Mouse (Mus musculus): ENCODE measurements around the gene Sirt2.

Gene Sirt2

DNA sequence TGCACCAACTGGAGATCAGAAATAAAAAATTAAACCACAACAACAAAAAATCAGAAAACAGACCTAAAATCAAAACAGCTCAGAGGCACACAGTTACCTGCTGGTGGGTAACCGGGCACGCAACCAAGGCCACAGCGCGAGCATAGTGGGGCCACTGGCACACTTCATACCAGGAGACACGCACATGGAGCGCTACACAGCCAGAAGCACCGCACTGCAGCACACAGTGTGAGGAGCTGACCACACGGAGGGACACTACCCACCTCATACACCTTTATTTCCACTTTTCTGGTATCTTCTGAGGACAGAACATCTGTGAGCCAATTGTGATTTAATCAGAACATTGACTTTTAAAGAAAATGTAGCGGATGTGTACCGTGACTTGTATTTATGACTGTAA lies 50.4 kb downstream of the Sirt2 start:
- DNase-seq (ENCODE audit: low spot score) = no peak

DNA sequence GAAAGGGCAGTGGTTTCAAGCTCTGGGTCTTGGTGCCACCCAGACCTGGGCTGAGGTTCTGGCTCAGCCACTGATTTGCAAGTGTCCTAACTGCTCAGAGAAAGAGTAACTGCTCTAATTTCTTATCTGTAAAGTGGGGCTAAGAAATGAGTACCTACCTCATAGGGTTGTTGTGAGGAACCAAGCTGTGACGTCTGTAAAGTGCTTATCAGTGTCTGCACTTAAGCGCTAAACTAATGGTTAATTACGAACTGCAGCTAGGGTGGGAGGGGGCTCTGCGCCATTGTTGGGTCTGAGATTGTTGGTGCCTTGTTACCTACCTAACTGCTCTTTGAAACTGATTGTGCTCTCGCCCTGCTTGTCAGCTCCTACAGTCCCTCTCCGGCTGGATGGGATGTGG lies 51.0 kb downstream of the Sirt2 start:
- DNase-seq (ENCODE audit: low spot score) = no peak

DNA sequence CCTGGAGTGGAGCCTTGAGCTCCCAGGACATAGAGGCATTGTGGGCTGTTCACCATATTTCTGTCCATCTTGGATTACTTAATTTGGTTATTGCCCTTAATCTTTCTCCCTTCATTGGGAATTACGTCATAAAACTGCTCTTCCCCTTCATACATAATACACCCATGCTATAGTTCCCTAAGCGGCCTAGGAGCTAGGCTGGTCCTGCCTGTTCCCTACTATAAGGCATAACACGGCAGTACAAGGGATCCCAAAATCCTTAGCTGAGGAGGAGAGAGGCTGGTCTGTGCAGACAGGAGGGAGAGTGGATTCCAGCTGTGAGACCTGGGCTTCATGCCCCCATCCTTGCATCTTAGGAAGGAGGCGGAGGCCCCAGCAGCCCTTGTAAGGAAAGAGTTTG lies 51.4 kb downstream of the Sirt2 start:
- no peak for DNase-seq (ENCODE audit: low spot score)

DNA sequence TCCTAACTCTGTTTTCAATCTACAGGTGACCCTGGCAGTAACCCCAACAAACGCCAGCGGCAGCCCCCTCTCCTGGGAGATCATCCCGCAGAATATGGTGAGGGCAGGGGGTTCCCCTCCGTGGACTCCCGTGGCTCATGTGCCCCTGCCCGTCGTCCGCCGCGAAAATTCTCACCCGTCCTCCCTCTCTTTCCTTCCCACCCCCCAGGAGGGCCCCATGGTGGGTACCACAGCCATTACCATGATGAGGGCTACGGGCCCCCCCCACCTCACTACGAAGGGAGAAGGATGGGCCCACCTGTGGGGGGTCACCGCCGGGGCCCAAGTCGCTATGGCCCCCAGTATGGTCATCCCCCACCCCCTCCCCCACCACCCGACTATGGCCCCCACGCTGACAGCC lies 51.9 kb downstream of the Sirt2 start:
- no peak for DNase-seq (ENCODE audit: low spot score)

DNA sequence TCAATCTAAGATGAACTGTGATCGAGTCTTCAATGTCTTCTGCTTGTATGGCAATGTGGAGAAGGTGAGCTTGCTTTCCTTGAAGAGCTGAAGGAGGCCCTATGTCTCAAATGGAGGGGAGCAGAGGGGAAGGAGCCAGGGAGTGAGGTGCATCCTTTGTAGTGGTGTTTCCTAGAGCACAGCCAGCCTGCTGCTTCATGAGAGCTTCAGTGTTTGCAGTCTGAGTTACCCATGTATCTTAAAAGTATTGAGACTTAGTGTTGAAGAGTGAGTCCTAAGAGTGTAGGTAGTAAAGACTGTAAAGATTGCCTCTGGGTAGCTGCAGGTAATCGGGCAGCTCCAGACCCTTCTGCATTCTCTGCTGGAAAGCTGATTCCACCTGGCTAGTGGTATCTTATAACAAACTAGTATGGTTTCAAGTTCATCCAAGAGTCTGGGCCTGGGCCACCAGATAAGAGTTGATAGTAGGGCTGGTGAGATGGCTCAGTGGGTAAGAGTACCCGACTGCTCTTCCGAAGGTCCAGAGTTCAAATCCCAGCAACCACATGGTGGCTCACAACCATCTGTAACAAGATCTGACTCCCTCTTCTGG lies 52.4 kb downstream of the Sirt2 start:
- no peak for DNase-seq (ENCODE audit: low spot score)

DNA sequence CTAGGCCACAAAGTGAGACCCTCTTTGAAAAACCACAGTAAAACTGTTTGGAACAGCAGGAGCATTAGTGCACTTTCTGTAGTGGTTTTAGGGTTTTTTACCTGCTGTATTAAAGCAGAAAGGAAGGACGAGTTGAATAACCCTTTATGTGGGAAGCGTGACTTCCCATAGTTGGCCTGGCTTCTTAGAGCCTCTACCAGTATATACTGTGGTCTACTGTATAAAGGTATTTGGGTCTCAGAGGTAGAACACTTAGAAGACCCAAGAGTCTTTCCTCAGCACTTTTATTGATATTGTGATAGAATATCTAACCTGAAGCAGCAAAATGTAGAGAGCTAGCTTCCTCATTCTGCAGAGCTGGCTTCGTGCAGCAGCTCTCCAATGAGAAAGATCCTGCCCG lies 53.0 kb downstream of the Sirt2 start:
- DNase-seq (ENCODE audit: low spot score) = no peak

DNA sequence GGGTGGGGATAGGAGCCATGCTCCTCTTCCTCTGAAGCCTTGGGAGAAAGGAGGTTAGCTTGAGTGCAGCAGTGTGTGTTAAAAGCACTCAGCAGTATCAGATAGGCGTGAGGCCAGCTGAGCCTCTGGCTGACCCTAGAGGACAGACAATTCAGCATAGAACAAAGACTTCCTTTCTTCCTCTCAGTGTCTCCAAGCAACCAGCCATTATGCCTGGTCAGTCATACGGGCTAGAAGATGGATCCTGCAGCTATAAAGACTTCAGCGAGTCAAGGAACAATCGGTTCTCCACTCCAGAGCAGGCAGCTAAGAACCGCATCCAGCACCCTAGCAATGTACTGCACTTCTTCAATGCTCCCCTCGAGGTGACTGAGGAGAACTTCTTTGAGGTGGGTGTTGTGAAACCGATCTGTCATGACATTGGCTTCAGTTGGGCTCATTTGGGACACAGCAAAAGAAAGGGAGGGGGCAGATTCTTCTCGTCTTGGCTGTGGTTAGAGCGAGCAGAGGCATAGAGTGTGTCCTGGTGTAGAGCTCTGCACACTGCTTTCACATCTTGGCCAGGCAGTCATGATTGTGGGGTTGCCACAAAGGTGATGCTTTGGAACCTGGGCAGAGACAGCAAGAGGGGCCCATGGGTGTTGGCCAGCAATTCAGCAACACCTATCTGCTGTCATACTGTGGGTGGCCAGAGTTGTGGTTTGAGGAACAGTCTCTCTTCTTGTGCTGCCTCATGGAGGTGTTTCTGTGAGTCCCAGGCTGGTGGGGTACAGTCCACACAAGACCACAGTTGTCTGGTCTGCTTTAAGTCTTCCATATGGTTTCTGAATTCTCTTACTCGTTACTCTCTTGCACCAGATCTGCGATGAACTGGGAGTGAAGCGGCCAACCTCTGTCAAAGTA lies 54.1 kb downstream of the Sirt2 start:
- DNase-seq (ENCODE audit: low spot score) = peak; percentile 44

DNA sequence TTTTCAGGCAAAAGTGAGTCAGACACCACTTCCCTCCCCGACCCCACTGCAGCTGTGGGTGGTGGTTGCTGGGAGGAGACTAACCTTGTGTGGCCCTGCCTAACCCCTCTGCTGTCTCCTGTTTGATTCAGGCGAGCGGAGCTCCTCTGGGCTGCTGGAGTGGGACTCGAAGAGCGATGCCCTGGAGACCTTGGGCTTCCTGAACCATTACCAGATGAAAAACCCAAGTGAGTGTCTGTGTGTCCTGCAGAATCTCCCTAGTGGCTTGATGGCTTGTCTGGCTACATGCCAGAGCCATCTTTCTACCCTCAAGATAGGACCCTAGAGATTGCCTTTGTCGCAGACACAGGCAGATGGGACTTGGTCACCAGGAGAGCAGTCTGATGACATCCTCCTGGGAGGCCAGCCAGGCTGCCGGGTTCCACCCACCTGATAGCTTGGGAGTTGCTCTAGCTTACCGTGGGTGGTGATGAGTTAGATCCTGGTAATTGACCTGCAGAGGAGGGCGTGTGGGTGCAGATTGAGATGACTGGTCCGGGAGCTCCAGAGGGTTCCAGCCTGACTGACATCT lies 54.8 kb downstream of the Sirt2 start:
- peak; percentile 43 for DNase-seq (ENCODE audit: low spot score)

DNA sequence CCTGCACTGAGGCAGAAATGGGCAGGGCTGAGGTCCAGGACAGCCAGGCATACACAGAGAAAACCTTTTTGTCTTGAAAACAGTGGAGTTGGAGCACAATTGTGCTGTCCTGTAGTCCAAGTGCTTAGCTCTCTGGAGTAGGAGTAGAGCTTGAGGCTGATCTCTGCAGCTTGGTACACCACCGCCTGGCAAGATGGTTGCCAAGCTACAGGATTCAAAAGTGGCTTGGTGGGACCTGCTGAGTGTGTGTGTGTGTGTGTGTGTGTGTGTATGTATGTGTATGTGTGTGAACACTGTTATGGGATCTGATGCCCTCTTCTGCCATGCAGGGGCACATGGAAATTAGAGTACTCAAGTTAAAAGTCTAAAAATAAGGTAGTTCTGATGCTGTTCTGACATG lies 56.0 kb downstream of the Sirt2 start:
- DNase-seq (ENCODE audit: low spot score) = no peak

DNA sequence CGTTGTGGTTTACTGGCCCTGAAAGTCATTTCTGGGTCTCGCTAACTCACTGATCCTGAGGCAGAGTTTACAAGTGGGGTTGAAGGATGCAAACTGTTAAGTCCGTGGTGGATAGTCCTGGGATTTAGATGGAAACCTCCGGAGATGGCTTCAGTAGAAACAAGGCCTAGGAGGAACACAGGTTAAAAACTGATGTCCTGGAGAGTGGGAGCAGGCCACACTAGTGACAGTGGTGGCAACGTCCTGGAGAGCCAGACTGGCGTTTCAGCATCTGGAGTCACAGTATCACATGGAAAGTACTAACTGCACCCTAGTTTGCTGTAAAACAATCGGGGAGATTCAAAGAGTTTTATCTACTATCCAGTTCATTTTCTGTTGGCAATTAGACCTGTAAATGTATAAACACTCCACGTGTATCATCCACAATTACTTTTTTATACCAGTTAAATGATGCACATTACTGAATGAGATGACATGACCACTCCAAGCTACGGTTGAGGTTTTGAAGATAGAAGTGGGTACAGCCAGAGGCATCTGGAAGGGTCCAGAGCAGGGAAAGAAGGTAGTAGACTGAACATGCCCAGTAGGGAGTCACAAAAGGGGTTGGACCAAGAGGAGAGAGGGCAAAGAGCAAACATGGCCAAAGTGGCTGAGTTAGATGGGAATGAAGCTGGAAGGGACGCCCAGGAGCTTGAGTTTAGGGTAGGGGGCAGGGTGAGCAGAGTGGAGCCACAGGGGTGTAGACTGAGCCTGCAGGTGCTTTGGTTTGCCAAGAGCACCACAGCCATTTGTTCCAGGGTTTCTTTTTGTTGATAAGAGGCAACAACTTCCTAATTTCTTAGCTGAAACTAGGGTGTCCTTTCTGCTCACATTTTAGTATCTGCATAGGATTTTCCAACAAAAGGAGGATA lies 56.7 kb downstream of the Sirt2 start:
- DNase-seq (ENCODE audit: low spot score) = peak; percentile 41

DNA sequence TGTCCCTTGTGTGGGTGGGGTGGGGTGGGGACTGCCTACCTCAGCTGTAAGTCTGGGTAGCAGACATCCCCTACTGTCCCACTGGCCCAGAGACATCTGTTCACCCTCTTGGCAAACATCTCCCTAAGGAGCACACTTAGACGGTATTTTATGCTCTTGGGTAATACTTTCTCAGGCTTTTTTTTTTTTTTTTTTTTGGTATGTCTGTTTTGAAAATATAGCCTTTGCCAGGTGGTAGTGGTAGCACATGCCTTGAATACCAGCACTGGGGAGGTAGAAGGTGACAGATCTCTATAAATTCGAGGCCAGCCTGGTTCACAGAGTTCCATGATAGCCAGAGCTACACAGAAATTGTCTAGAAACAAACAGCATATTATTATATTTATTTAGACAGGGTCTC lies 57.4 kb downstream of the Sirt2 start:
- DNase-seq (ENCODE audit: low spot score) = no peak

DNA sequence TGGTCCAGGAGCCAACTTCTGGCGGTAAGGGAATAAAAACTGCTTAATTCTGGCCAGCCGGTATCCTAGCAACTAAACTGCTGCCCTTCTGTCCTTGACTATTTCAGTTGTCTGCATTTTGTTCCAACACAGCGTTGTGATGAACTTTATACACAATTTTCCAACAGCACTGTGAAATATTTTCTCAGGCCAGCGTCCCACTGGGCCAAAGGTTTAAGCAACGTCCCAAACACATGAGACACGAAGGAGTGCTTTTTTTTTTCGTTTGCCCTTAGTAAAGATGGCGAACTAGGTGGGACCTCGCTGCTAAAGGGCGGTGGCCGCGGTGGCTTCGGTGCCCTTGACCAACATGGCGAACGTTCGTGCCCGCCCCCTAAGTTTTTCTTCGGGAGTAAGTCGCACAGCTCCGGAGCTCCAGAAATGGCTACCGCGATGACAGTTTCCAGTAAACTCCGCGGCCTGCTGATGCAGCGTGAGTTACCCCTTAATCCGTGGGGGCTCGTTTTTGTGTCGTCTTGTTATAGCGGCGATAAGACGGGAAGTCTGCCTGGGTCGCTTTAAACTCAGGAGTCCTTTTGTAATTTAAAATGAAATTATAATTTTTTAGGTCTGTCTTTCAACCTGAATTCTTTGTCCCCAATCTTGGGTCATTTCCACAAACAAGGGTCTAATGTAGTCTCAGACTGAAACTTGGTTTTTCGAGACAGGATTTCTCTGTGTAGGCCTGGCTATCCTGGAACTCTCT lies 58.6 kb downstream of the Sirt2 start, which contains the start of gene Ech1:
Gene Ech1, plus strand, starts transcription at position 277 of the 745 bp plus-strand sequence.
- DNase-seq (ENCODE audit: low spot score) = peak; percentile 99

DNA sequence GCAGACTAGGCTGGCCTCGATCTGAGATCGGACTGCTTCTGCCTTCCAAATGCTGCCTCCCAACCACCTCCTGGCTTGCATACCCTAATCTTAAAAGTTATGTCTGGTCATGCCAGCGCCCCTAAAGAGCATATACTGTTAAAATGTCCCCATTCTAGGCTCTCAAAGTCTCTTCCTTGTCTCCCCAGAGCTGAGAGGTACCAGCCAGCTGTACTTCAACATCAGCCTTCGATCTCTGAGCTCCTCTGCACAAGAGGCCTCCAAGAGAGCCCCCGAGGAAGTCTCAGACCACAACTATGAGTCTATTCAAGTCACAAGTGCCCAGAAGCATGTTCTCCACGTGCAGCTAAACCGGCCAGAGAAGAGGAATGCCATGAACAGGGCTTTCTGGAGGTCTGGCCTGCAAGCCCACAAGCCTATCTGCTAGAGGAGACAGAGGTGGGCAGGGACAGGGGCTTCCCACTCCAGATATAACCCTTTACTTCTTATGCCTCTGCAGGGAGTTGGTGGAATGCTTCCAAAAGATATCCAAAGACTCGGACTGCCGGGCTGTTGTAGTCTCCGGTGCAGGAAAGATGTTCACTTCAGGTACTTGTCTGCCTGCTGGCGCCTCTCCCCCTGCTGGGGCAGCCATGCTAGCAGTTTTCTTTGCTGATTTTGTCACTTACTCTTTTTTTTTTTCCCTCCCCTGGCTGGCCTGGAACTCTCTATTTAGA lies 59.3 kb downstream of the Sirt2 start:
- DNase-seq (ENCODE audit: low spot score) = peak; percentile 56

DNA sequence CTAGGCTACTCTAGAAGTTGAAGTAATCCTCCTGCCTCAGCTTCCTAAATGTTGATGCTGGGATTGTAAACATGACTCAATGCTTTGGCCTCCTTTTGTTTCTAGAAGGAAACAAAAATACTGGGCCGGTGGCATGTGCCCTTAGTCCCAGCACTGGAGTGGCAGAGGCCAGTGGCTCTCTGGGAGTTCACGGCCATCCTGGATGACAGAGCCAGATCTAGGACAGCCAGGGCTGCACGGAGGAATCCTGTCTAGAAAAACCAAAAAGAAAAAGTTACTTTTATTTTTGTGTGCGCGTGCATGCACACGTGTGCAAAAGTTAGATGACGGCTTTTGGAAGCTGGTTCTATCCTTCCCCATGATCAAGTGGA lies 59.9 kb downstream of the Sirt2 start:
- DNase-seq (ENCODE audit: low spot score) = no peak

DNA sequence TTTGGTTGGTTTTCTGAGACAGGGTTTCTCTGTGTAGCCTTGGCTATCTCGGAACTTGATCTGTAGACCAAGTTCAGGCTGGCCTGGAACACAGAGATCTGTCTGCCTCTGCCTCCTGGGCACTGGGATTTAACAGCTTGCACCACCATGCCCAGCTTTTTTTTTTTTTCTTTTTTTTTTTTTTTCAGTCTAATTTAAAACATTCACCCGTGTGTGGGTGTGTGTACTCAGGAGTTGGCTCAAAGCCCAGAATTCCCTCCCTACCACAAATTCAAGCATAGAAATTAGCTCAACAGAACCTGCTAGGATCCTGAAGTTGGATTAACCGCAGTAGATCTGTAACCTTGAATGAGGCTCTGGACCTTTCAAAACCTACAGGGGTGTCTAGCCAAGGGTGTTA lies 60.8 kb downstream of the Sirt2 start:
- peak; percentile 69 for DNase-seq (ENCODE audit: low spot score)

DNA sequence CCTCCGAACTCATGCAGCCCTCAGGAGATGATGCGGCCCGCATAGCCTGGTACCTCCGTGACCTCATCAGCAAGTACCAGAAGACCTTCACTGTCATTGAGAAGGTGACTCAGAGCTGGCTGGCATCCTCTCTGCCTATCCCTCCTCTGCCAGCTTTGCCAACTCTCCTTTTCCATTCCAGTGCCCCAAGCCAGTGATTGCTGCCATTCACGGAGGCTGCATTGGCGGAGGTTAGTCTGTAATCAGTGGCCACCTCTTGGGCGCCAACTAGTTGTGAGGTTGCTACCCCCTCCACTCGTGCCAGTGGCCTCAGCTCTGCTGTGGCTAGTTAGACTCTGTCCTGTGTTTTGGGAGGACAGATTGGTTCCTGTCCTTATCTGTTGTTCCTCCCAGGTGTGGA lies 63.3 kb downstream of the Sirt2 start:
- no peak for DNase-seq (ENCODE audit: low spot score)

DNA sequence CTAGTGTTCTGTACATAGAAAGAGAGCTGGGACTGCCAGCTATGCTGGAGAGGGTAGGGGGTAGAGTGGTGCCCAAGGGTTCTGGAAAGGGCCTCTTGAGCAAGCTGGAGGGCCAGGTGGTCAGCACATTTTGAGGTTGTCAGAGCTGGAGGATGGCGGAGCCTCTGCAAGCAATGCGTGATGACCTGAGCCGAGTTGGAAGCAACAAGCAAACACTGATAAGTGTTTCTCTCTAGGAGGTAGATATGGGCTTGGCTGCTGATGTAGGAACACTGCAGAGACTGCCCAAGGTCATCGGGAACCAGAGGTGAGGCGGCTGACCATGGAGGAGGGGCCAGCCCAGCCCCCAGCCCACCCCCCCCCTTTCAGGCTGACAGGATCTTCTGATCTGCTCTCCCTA lies 64.4 kb downstream of the Sirt2 start:
- no peak for DNase-seq (ENCODE audit: low spot score)

DNA sequence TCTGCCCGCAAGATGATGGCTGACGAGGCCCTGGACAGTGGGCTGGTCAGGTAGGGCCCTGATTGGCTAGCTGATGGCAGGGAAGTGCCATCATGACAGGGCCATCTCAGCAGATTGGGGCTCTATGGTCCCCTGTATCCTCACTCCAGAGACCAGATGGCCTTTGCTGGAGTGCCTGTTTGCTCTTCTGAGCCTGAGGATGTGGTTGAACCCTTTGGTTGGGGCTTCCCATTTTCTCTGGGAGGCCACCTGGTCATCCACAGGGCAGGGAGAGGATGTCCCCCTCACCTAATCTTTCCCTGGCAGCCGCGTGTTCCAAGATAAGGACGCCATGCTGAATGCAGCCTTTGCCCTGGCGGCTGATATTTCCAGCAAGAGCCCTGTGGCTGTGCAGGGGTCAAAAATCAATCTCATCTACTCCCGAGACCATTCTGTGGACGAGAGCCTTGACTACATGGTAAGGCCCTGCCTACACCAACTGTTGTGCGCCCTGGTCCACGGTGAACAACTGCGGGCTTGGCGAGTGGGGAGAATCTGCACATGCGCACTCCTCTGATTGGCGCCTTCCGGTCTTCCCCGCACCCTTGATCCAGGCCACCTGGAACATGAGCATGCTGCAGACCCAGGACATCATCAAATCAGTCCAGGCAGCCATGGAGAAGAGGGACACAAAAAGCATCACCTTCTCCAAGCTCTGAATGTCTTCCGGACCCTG lies 65.0 kb downstream of the Sirt2 start:
- DNase-seq (ENCODE audit: low spot score) = no peak

DNA sequence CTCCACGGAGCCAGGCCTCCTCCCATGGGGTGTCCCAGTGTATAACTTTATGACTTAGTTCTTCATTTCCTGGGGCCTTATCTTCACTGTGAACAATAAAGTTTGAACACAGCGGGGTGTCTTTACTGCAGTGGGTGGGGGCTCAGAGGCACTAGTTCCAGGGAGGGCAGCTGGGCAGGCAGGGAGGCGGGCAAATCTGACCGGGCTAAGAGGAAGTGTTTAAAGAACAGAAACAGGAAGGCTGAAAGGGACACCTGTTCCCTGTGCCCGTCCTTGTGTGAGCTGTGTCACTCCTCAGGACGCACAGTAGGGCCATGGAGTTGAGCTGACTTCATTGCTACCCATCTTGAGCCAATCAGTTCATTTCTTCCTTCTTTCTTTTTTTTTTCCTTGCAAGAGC lies 65.6 kb downstream of the Sirt2 start:
- no peak for DNase-seq (ENCODE audit: low spot score)

DNA sequence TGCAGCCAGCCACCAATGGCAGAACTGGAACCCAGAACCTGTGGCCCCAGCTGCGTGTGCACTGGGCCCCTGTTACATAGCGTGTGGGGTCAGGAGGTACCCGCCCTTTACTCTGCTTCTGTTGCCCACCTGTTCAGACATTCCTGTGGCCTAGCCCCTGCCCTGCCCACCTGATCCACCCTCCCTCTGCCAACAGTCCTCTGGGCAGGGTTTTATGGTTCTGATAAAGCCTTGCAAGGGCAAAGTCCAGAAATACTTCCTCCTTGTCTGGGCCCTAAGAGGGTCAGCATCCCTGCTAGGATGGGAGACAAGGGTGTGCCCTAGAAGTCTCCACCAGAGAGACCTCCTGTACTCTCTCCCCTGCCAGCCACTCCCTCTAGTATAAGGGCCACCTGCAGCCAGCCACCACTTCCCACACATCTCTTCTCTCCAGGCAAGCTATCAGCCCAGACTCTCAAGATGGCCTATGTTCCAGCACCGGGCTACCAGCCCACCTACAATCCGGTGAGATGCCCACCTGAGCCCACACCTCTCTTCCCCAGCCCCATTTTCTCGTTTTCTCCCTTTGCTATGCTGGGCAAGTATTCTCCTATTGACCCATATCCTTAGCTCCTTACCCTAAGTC lies 67.3 kb downstream of the Sirt2 start, which contains the start of gene Lgals4:
Gene Lgals4, plus strand, starts transcription at position 132 of the 625 bp plus-strand sequence.
- DNase-seq (ENCODE audit: low spot score) = no peak

All from adipocyte (in vitro differentiated cells).